In the genomic region with DNA sequence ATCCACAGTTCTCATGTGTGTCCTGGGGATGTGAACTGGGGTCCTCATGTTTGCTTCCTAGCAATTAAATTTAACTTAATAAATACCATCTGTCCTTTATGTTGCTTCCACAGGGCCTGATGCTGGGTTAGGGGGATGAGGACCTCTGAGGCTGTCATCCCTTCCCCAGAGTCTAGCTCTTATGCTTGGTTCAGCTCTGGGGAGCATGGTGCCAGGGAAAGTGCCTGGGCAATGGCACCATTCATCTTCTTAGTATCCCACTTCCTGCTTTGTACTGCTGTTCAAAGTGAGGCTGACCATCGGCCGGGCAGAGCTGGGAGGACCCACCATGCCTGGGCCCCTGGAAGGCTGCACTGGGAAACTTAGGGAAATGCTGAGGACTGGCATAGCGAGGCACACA, we compare ENCODE assay signal across 18 mouse cellular contexts.
DNase-seq lines count a peak whose midpoint lies in the region; ATAC-seq lines count a peak whose summit lies in the region.
"Had no signal": no experiment of that assay in that cellular context is flagged by ENCODE, and none has a peak within 500 bp of the region (broad histone marks: within the 10 kb centered on the region; RNA-seq: fewer than 3 reads in every experiment).

No protein-coding gene starts in this region.

- no peaks in the 10 kb centered on the region for H3K36me3 ChIP-seq in forebrain, embryonic 10.5 days (replicated peaks)
- no peaks in the 10 kb centered on the region for H3K36me3 ChIP-seq in forebrain, embryonic 12.5 days (replicated peaks)
- no peaks in the 10 kb centered on the region for H3K36me3 ChIP-seq in midbrain, embryonic 15.5 days (replicated peaks)
- no peaks in the 10 kb centered on the region for H3K36me3 ChIP-seq in midbrain, embryonic 14.5 days (ENCODE audit: control insufficient read depth, insufficient read depth, low read length)
- H3K36me3 ChIP-seq: embryonic facial prominence, embryonic 12.5 days; forebrain, embryonic 15.5 days; hindbrain, embryonic 13.5 days had no signal

- H3K27ac ChIP-seq in forebrain, embryonic 10.5 days = 0 out of 2 replicates have a peak overlapping the region, but pooled peaks have one; percentile 22
- H3K27ac ChIP-seq in forebrain, embryonic 12.5 days = no peak overlapping the region
- peak overlapping the region; percentile 42 for H3K27ac ChIP-seq in midbrain, embryonic 15.5 days
- no peak overlapping the region for H3K27ac ChIP-seq in midbrain, embryonic 14.5 days (replicated peaks; ENCODE audit: low read depth, low read length)
- H3K27ac ChIP-seq: forebrain, embryonic 15.5 days; hindbrain, embryonic 13.5 days; hindbrain, postnatal 0 days had no signal

- no peak for ATAC-seq in forebrain, embryonic 12.5 days (ENCODE audit: low FRiP score)
- no peak for ATAC-seq in midbrain, embryonic 15.5 days (replicated peaks)
- no peak for ATAC-seq in midbrain, embryonic 14.5 days (ENCODE audit: low FRiP score, low TSS enrichment)
- ATAC-seq: forebrain, embryonic 15.5 days; hindbrain, postnatal 0 days had no signal

- no peaks in the 10 kb centered on the region for H3K9me3 ChIP-seq in forebrain, embryonic 10.5 days
- no peaks in the 10 kb centered on the region for H3K9me3 ChIP-seq in forebrain, embryonic 12.5 days
- no peaks in the 10 kb centered on the region for H3K9me3 ChIP-seq in midbrain, embryonic 15.5 days
- H3K9me3 ChIP-seq in midbrain, embryonic 14.5 days (ENCODE audit: control insufficient read depth, low read length) = no peaks in the 10 kb centered on the region
- H3K9me3 ChIP-seq: embryonic facial prominence, embryonic 12.5 days; forebrain, embryonic 15.5 days; hindbrain, embryonic 13.5 days had no signal

- H3K4me1 ChIP-seq in forebrain, embryonic 10.5 days = peaks cover 23% of the 10 kb centered on the region
- peaks cover 23% of the 10 kb centered on the region for H3K4me1 ChIP-seq in forebrain, embryonic 12.5 days
- peaks cover 13% of the 10 kb centered on the region for H3K4me1 ChIP-seq in midbrain, embryonic 15.5 days
- peaks cover 12% of the 10 kb centered on the region; the same call in 1 of the 2 replicates for H3K4me1 ChIP-seq in midbrain, embryonic 14.5 days (ENCODE audit: control insufficient read depth, insufficient read depth, low read length)

- peaks cover 7% of the 10 kb centered on the region for H3K27me3 ChIP-seq in forebrain, embryonic 10.5 days (ENCODE audit: poor library complexity, severe bottlenecking)
- peaks cover 9% of the 10 kb centered on the region; the same call in 1 of the 2 replicates for H3K27me3 ChIP-seq in forebrain, embryonic 12.5 days
- 0 out of 2 replicates have a peak, but pooled peaks cover 2% of the 10 kb centered on the region for H3K27me3 ChIP-seq in midbrain, embryonic 15.5 days (replicated peaks)
- no peaks in the 10 kb centered on the region for H3K27me3 ChIP-seq in midbrain, embryonic 14.5 days (ENCODE audit: control insufficient read depth, insufficient read depth, low read length)
- H3K27me3 ChIP-seq: embryonic facial prominence, embryonic 12.5 days had no signal

- no peak for DNase-seq in forebrain, embryonic 10.5 days (ENCODE audit: extremely low spot score, low spot score)
- no peak for DNase-seq in midbrain, embryonic 14.5 days
- DNase-seq in thymus, postnatal 4 days = peak; percentile 1
- no peak for DNase-seq in thymus, postnatal 0 days (ENCODE audit: low spot score)
- no peak for DNase-seq in left cerebral cortex, postnatal 25 days (ENCODE audit: low spot score in 2 of 2)
- DNase-seq: adrenal gland, postnatal 10 days; cerebellum, adult 11 months; cerebellum, adult 8-10 months; cerebellum, postnatal 14 days; embryo, embryonic 11 days; gastrocnemius, postnatal 14 days; heart, postnatal 10 days had no signal

- no peak overlapping the region for H3K4me2 ChIP-seq in forebrain, embryonic 12.5 days
- H3K4me2 ChIP-seq in midbrain, embryonic 15.5 days = no peak overlapping the region
- H3K4me2 ChIP-seq in midbrain, embryonic 14.5 days (ENCODE audit: low read length) = no peak overlapping the region
- H3K4me2 ChIP-seq: embryonic facial prominence, embryonic 12.5 days; forebrain, embryonic 15.5 days; hindbrain, embryonic 13.5 days had no signal

- no peak overlapping the region for H3K4me3 ChIP-seq in forebrain, embryonic 10.5 days
- no peak overlapping the region for H3K4me3 ChIP-seq in forebrain, embryonic 12.5 days (replicated peaks)
- no peak overlapping the region for H3K4me3 ChIP-seq in midbrain, embryonic 15.5 days
- no peak overlapping the region for H3K4me3 ChIP-seq in midbrain, embryonic 14.5 days (replicated peaks; ENCODE audit: low read depth, low read length)
- H3K4me3 ChIP-seq: embryonic facial prominence, embryonic 12.5 days; forebrain, embryonic 15.5 days; hindbrain, embryonic 13.5 days had no signal

- no peak overlapping the region for H3K9ac ChIP-seq in forebrain, embryonic 12.5 days
- H3K9ac ChIP-seq in midbrain, embryonic 15.5 days = no peak overlapping the region
- no peak overlapping the region for H3K9ac ChIP-seq in midbrain, embryonic 14.5 days (replicated peaks; ENCODE audit: low read length)
- H3K9ac ChIP-seq: embryonic facial prominence, embryonic 12.5 days; forebrain, embryonic 15.5 days; hindbrain, embryonic 13.5 days had no signal

- WGBS in forebrain, embryonic 10.5 days = 73% methylated on average over 3 of the region's 3 CpGs
- 61% methylated on average over 3 of the region's 3 CpGs for WGBS in forebrain, embryonic 12.5 days
- WGBS in midbrain, embryonic 15.5 days = 52% methylated on average over 3 of the region's 3 CpGs
- 71% methylated on average over 3 of the region's 3 CpGs for WGBS in midbrain, embryonic 14.5 days

- intact Hi-C loops in left cerebral cortex, postnatal 25 days (cut with DNase I) = no loop called here

Comparison
In these comparisons a context has a peak if more than half of its experiments do, and no peak if none do; other contexts are left out.
1. H3K27ac ChIP-seq: peak in forebrain, embryonic 10.5 days (single experiment) and midbrain, embryonic 15.5 days (single experiment); none in forebrain, embryonic 12.5 days (single experiment) and midbrain, embryonic 14.5 days (single experiment).